Mouse (Mus musculus) G1E (cell line): ENCODE data around the gene Prrc2b.

Experiments
- CTCF ChIP-seq: IDR thresholded peaks from 2 replicates; pipeline ENCODE4 v1.5.1; 2012; ENCODE audit warnings: low read depth, low read length, inconsistent platforms, mixed read lengths
- GATA1 ChIP-seq: IDR thresholded peaks from 2 replicates; pipeline ENCODE4 v1.6.1; 2012; ENCODE audit warnings: borderline replicate concordance, low read length, inconsistent platforms, mixed read lengths
- GATA2 ChIP-seq: IDR thresholded peaks from 2 replicates; pipeline ENCODE4 v1.6.1; 2012; ENCODE audit warnings: low read depth, low read length, inconsistent platforms, borderline replicate concordance
- POLR2AphosphoS5 ChIP-seq: IDR thresholded peaks from 2 replicates; pipeline ENCODE4 v1.6.1; 2012; ENCODE audit warnings: low read depth, low read length, inconsistent platforms; ENCODE audit not compliant: insufficient replicate concordance
- TAL1 ChIP-seq: conservative IDR thresholded peaks from 2 replicates; pipeline ENCODE4 v1.6.1; 2012; ENCODE audit warnings: low read depth, low read length, inconsistent platforms, mixed read lengths

GRCm38 (mm10) chr2:32127653-32128535 is 23.0 kb upstream of the Prrc2b start:
- TF ChIP-seq POLR2AphosphoS5 (no peak), CTCF (no peak), GATA1 (no peak), TAL1 (peak; percentile 96), GATA2 (no peak)
